7 mouse cellular contexts compared by ENCODE assay signal in genomic region chr12:57196608-57197362, GRCm38 (mm10). TPM values are rescaled to one million over a fixed set of nuclear protein-coding genes. Genes with fewer than 3 reads are reported as not detected.
A peak's percentile ranks its signal among the peaks of the same experiment; 100 is the strongest.
DNase-seq lines count a peak whose midpoint lies in the region; ATAC-seq and TF ChIP-seq lines count a peak whose summit lies in the region.

No protein-coding gene starts in this region.

- no peaks in the 10 kb centered on the region for H3K27me3 ChIP-seq in G1E (ENCODE audit: insufficient read depth, low read length)
- H3K27me3 ChIP-seq in forebrain, embryonic 10.5 days (ENCODE audit: poor library complexity, severe bottlenecking) = peaks cover 29% of the 10 kb centered on the region
- H3K27me3 ChIP-seq in stomach, embryonic 14.5 days (ENCODE audit: control insufficient read depth, insufficient read depth, low read length) = no peaks in the 10 kb centered on the region

- H3K4me3 ChIP-seq in G1E (ENCODE audit: low read depth, low read length) = peak overlapping the region; percentile 76
- H3K4me3 ChIP-seq in forebrain, embryonic 10.5 days = peak overlapping the region; percentile 66
- H3K4me3 ChIP-seq in stomach, embryonic 14.5 days (ENCODE audit: low read depth, low read length) = peak overlapping the region; percentile 31

- H3K27ac ChIP-seq in forebrain, embryonic 10.5 days = peak overlapping the region; percentile 86
- H3K27ac ChIP-seq in stomach, embryonic 14.5 days (ENCODE audit: low read length) = no peak overlapping the region

- no peak for TF ChIP-seq CTCF in G1E (IDR thresholded peaks at IDR 0.05; ENCODE audit: low read depth, low read length)

- intact Hi-C loops in heart, postnatal 14 days (cut with DNase I) = no loop called here

- H3K4me2 ChIP-seq in stomach, embryonic 14.5 days (replicated peaks; ENCODE audit: low read depth, low read length) = peak overlapping the region; percentile 81

- DNase-seq in G1E (ENCODE audit: low spot score) = peak; percentile 62
- peak; percentile 61 for DNase-seq in adrenal gland, postnatal 10 days
- DNase-seq in forebrain, embryonic 10.5 days (ENCODE audit: extremely low spot score, low spot score) = peak; percentile 65
- peak; percentile 43 to 45 for DNase-seq in heart, postnatal 14 days
- DNase-seq in kidney, postnatal 4 days = peak; percentile 54 to 71
- DNase-seq in mesoderm, embryonic 11.5 days (ENCODE audit: low read depth, low spot score) = peak; percentile 48

- WGBS in forebrain, embryonic 10.5 days = under 1% methylated on average over 55 of the region's 59 CpGs
- WGBS in stomach, embryonic 14.5 days = 2% methylated on average over 59 of the region's 59 CpGs

- ATAC-seq in G1E (ENCODE audit: extremely low read depth, insufficient number of reproducible peaks, low FRiP score, poor library complexity, severe bottlenecking) = peak; percentile 16
- peak; percentile 81 for ATAC-seq in stomach, embryonic 14.5 days (ENCODE audit: insufficient number of reproducible peaks, insufficient read depth, low FRiP score, low read depth)

- peaks cover 51% of the 10 kb centered on the region for H3K4me1 ChIP-seq in G1E (ENCODE audit: insufficient read depth, low read depth, low read length)
- peaks cover 23% of the 10 kb centered on the region for H3K4me1 ChIP-seq in forebrain, embryonic 10.5 days
- H3K4me1 ChIP-seq in stomach, embryonic 14.5 days (ENCODE audit: control insufficient read depth, insufficient read depth, low read length) = no peaks in the 10 kb centered on the region

- peak overlapping the region; percentile 2; the same call in 1 of the 2 replicates for H3K9ac ChIP-seq in stomach, embryonic 14.5 days (replicated peaks; ENCODE audit: low read depth, low read length)

- H3K9me3 ChIP-seq in G1E (replicated peaks) = no peaks in the 10 kb centered on the region
- H3K9me3 ChIP-seq in forebrain, embryonic 10.5 days = no peaks in the 10 kb centered on the region
- H3K9me3 ChIP-seq in stomach, embryonic 14.5 days (ENCODE audit: control insufficient read depth, low read depth, low read length) = no peaks in the 10 kb centered on the region

- H3K36me3 ChIP-seq in G1E (replicated peaks) = peaks cover 9% of the 10 kb centered on the region
- no peaks in the 10 kb centered on the region for H3K36me3 ChIP-seq in forebrain, embryonic 10.5 days (replicated peaks)
- no peaks in the 10 kb centered on the region for H3K36me3 ChIP-seq in stomach, embryonic 14.5 days (ENCODE audit: control insufficient read depth, insufficient read depth, low read length)

RNA-seq across cellular contexts. Expression of gene Slc25a21, which starts 0.5 kb away (rescaled TPM):
- total RNA-seq in G1E (2014; fragmentation: Nextera tagmentation) (32.0 and 37.0 TPM in 2 replicates), G1E (2017) (14.6 and 16.2 TPM in 2 replicates)
- polyA plus RNA-seq in G1E (2012) = 9.1 and 9.7 TPM in 2 replicates
- total RNA-seq in adrenal gland, postnatal 10 days (2021) = 1 to 10 TPM; 1.9 to 2.1 TPM
- polyA plus RNA-seq in forebrain, embryonic 10.5 days (2016; fragmentation: Nextera tagmentation; extraction: Ambion mirVana) = 3.9 and 5.1 TPM in 2 replicates
- total RNA-seq in heart, postnatal 14 days (2021) = under 1 TPM; 0.22 to 0.37 TPM
- polyA plus RNA-seq in stomach, embryonic 14.5 days (2014; fragmentation: Nextera tagmentation; extraction: Ambion mirVana) = 4.1 and 4.5 TPM in 2 replicates

RNA-seq across cellular contexts. Expression of gene Prps1l3, which starts 33.4 kb away (rescaled TPM):
- total RNA-seq in G1E (2014; fragmentation: Nextera tagmentation) = 130 and 142 TPM in 2 replicates
- 191 and 203 TPM in 2 replicates for total RNA-seq in G1E (2017)
- polyA plus RNA-seq in G1E (2012) = 39.2 and 41.0 TPM in 2 replicates
- total RNA-seq in adrenal gland, postnatal 10 days (2021) = 10 to 100 TPM; 33.5 to 34.6 TPM
- 86.1 and 86.6 TPM in 2 replicates for polyA plus RNA-seq in forebrain, embryonic 10.5 days (2016; fragmentation: Nextera tagmentation; extraction: Ambion mirVana)
- 10 to 100 TPM; 18.2 to 18.4 TPM for total RNA-seq in heart, postnatal 14 days (2021)
- polyA plus RNA-seq in stomach, embryonic 14.5 days (2014; fragmentation: Nextera tagmentation; extraction: Ambion mirVana) = 81.1 and 81.5 TPM in 2 replicates

RNA-seq across cellular contexts. Expression of gene Mipol1, which starts 33.4 kb away (rescaled TPM):
- total RNA-seq in G1E (2014; fragmentation: Nextera tagmentation) = 44.8 and 49.7 TPM in 2 replicates
- total RNA-seq in G1E (2017) = 17.4 and 23.7 TPM in 2 replicates
- polyA plus RNA-seq in G1E (2012) = 4.4 and 5.2 TPM in 2 replicates
- total RNA-seq in adrenal gland, postnatal 10 days (2021) = 10 to 100 TPM in 1 of 2 experiments, 1 to 10 TPM in 1; 9.1 to 11.5 TPM
- polyA plus RNA-seq in forebrain, embryonic 10.5 days (2016; fragmentation: Nextera tagmentation; extraction: Ambion mirVana) = 8.2 and 9.4 TPM in 2 replicates
- 1 to 10 TPM; 5.0 to 6.1 TPM for total RNA-seq in heart, postnatal 14 days (2021)
- 13.5 and 14.8 TPM in 2 replicates for polyA plus RNA-seq in stomach, embryonic 14.5 days (2014; fragmentation: Nextera tagmentation; extraction: Ambion mirVana)

Comparison
In these comparisons a context has a peak if more than half of its experiments do, and no peak if none do; other contexts are left out.
1. RNA of gene Slc25a21, which starts 0.5 kb away (total RNA-seq): 14.6 to 37.0 TPM in G1E; 1.9 to 2.1 TPM in adrenal gland, postnatal 10 days and 0.22 to 0.37 TPM in heart, postnatal 14 days; every median in the first group is over 4 times any median in the second.
2. Peak in every context shown above with its lines, with median percentiles within 50 percentile points of each other: DNase-seq and H3K4me3 ChIP-seq.